In the genomic region with DNA sequence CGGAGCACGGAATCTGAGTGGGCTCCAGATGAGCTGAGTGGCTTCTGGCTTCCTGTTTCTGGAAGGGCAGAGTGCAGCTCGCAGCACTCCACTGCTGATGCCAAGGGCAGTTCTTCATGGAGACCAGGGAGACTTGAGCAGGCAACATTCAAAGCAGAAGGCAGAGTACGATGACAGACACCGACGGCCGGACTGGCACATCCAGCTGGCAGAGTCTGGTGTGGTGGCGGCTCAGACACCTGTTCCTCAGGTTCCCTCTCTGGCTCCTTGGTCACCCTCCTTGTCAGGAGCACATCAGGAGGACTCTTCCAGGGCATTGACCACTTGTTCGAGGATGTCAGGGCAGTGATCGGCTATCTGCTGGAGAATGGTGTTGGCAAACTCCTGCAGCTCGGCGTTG, we compare ENCODE assay signal across 21 mouse cellular contexts. TPM values are rescaled to one million over a fixed set of nuclear protein-coding genes. Genes with fewer than 3 reads are reported as not detected.
DNase-seq lines count a peak whose midpoint lies in the region; TF ChIP-seq lines count a peak whose summit lies in the region.
"Had no signal": no experiment of that assay in that cellular context is flagged by ENCODE, and none has a peak within 500 bp of the region (broad histone marks: within the 10 kb centered on the region; RNA-seq: fewer than 3 reads in every experiment).

No protein-coding gene starts in this region.

- H3K4me3 ChIP-seq in testis, adult 2 months (ENCODE audit: control insufficient read depth, low read depth, low read length): peak overlapping the region; percentile 52
- H3K4me3 ChIP-seq: embryonic facial prominence, embryonic 10.5 days; embryonic facial prominence, embryonic 12.5 days; forebrain, embryonic 13.5 days; forebrain, embryonic 15.5 days had no signal

- no peaks in the 10 kb centered on the region for H3K27me3 ChIP-seq in testis, adult 2 months (ENCODE audit: control insufficient read depth, insufficient read depth, low read length)
- H3K27me3 ChIP-seq: embryonic facial prominence, embryonic 12.5 days; forebrain, embryonic 13.5 days; forebrain, embryonic 15.5 days had no signal

- no peaks in the 10 kb centered on the region for H3K4me1 ChIP-seq in testis, adult 2 months (ENCODE audit: control insufficient read depth, insufficient read depth, low read length)
- H3K4me1 ChIP-seq: forebrain, embryonic 13.5 days; forebrain, embryonic 15.5 days had no signal

- no peaks in the 10 kb centered on the region for H3K36me3 ChIP-seq in testis, adult 2 months (ENCODE audit: control insufficient read depth, insufficient read depth, low read length)

- no peak overlapping the region for H3K27ac ChIP-seq in testis, adult 2 months (ENCODE audit: control insufficient read depth, insufficient read depth, low read depth, low read length)
- H3K27ac ChIP-seq: embryonic facial prominence, embryonic 10.5 days; embryonic facial prominence, embryonic 12.5 days; forebrain, embryonic 13.5 days; forebrain, embryonic 15.5 days had no signal

- intact Hi-C loops in gastrocnemius, postnatal 14 days (cut with DNase I; ENCODE audit: low total_unique reads): no loop called here

- TF ChIP-seq POLR2A in testis, adult 2 months (IDR thresholded peaks at IDR 0.05; ENCODE audit: control insufficient read depth, low read depth, low read length): no peak

- peak; percentile 54 for DNase-seq in gastrocnemius, adult 18-20 months (ENCODE audit: low spot score)
- no peak for DNase-seq in gastrocnemius, postnatal 14 days
- DNase-seq in gastrocnemius, adult 8-10 months (ENCODE audit: low spot score in 2 of 2): peak; percentile 22 to 38
- DNase-seq in gastrocnemius, postnatal 4 days (ENCODE audit: low spot score in 2 of 2): no peak
- DNase-seq in testis, postnatal 10 days (ENCODE audit: low spot score): no peak
- peak; percentile 66 for DNase-seq in skeletal muscle tissue, adult 2 months (ENCODE audit: low read depth, low spot score)
- DNase-seq in urinary bladder, postnatal 25 days (ENCODE audit: low spot score): no peak
- DNase-seq: adrenal gland, adult 2 months; adrenal gland, postnatal 10 days; adrenal gland, postnatal 25 days; cerebellum, adult 11 months; cerebellum, adult 18-20 months; cerebellum, adult 8-10 months; cerebellum, adult 9-11 months; cerebellum, postnatal 25 days; forebrain, postnatal 0 days had no signal

- no peak for TF ChIP-seq CTCF in testis, adult 2 months (IDR thresholded peaks at IDR 0.05; ENCODE audit: control insufficient read depth, insufficient read depth, insufficient replicate concordance, low read depth, low read length)

RNA-seq across cellular contexts. Expression of a gene that starts 31.2 kb away (rescaled TPM):
- 1 to 10 TPM; 2.6 to 2.9 TPM for total RNA-seq in gastrocnemius, adult 18-20 months (2021)
- 1 to 10 TPM in 1 of 2 experiments, under 1 TPM in 1; 0.93 to 2.4 TPM for total RNA-seq in gastrocnemius, postnatal 14 days (2021)
- total RNA-seq in gastrocnemius, adult 8-10 months (2022): 1 to 10 TPM; 1.3 to 1.9 (median 1.7) TPM
- 1 to 10 TPM; 4.4 to 4.9 TPM for total RNA-seq in gastrocnemius, postnatal 4 days (2021)
- polyA plus RNA-seq in testis, adult 2 months (2012; rRNA removed): 3.8 and 3.9 TPM in 2 replicates

Comparison
In these comparisons a context has a peak if more than half of its experiments do, and no peak if none do; other contexts are left out.
1. DNase-seq: peak in gastrocnemius, adult 18-20 months (single experiment), gastrocnemius, adult 8-10 months (2 of 2) and skeletal muscle tissue, adult 2 months (single experiment); none in gastrocnemius, postnatal 14 days (single experiment), gastrocnemius, postnatal 4 days (0 of 2), testis, postnatal 10 days (single experiment) and urinary bladder, postnatal 25 days (single experiment).